Mouse (Mus musculus) MEL (cell line): Measurements from ENCODE around the gene Trdmt1.

Experiments
- CHD2 ChIP-seq: IDR thresholded peaks from 2 replicates; pipeline ENCODE4 v1.6.1; 2011; ENCODE audit warnings: low read length, improper control_type of control experiment
- CTCF ChIP-seq, 3 experiments: IDR thresholded peaks in 2 of 3; conservative IDR thresholded peaks in 1 of 3; 2 replicates each; pipeline ENCODE4 v1.5.1; 2011 to 2012; ENCODE audit warnings: low read length in 3 of 3, low read depth in 2 of 3, mild to moderate bottlenecking in 2 of 3, improper control_type of control experiment in 1 of 3, inconsistent platforms in 1 of 3, mixed read lengths in 1 of 3, moderate library complexity in 1 of 3; ENCODE audit not compliant: control insufficient read depth in 1 of 3, insufficient read depth in 1 of 3, poor library complexity in 1 of 3, severe bottlenecking in 1 of 3
- GATA1 ChIP-seq: IDR thresholded peaks from 2 replicates; pipeline ENCODE4 v1.6.1; 2011; ENCODE audit warnings: low read depth, low read length, improper control_type of control experiment
- JUND ChIP-seq: IDR thresholded peaks from 2 replicates; pipeline ENCODE4 v1.6.1; 2011; ENCODE audit warnings: low read depth, mild to moderate bottlenecking, improper control_type of control experiment, low read length
- MXI1 ChIP-seq: IDR thresholded peaks from 2 replicates; pipeline ENCODE4 v1.6.1; 2011; ENCODE audit warnings: mild to moderate bottlenecking, low read depth, low read length, improper control_type of control experiment
- POLR2A ChIP-seq, 2 experiments: IDR thresholded peaks; 2 replicates each; pipeline ENCODE4 v1.6.1; 2011 to 2012; ENCODE audit warnings: low read length in 2 of 2, mild to moderate bottlenecking in 2 of 2, control low read depth in 1 of 2, improper control_type of control experiment in 1 of 2, low read depth in 1 of 2, moderate library complexity in 1 of 2; ENCODE audit not compliant: control insufficient read depth in 1 of 2, insufficient read depth in 1 of 2, poor library complexity in 1 of 2
- RCOR1 ChIP-seq: IDR thresholded peaks from 2 replicates; pipeline ENCODE4 v1.6.1; 2012; ENCODE audit warnings: low read depth, mild to moderate bottlenecking, inconsistent platforms, low read length, improper control_type of control experiment
- USF2 ChIP-seq, 2 experiments: IDR thresholded peaks; 2 replicates each; pipeline ENCODE4 v1.6.1; 2011 to 2012; ENCODE audit warnings: improper control_type of control experiment in 2 of 2, low read length in 2 of 2, borderline replicate concordance in 1 of 2, inconsistent platforms in 1 of 2, low read depth in 1 of 2, mild to moderate bottlenecking in 1 of 2; ENCODE audit not compliant: insufficient read depth in 1 of 2
- ZC3H11A ChIP-seq: IDR thresholded peaks from 2 replicates; pipeline ENCODE4 v1.6.1; 2012; ENCODE audit warnings: low read depth, mild to moderate bottlenecking, inconsistent platforms, low read length, improper control_type of control experiment
- ZMIZ1 ChIP-seq: IDR thresholded peaks from 2 replicates; pipeline ENCODE4 v1.6.1; 2012; ENCODE audit warnings: low read depth, mild to moderate bottlenecking, inconsistent platforms, low read length, improper control_type of control experiment, moderate library complexity

GRCm38 (mm10) chr2:13470108-13470507, 74.4 kb downstream of the Trdmt1 start:
- no peak for TF ChIP-seq CHD2
- TF ChIP-seq MXI1: no peak
- no peak for TF ChIP-seq POLR2A (IDR thresholded peaks at IDR 0.05; ENCODE audit: control insufficient read depth in 1 of 2, insufficient read depth in 1 of 2, low read depth in 1 of 2, low read length in 2 of 2, poor library complexity in 1 of 2)
- no peak for TF ChIP-seq ZMIZ1
- TF ChIP-seq RCOR1: no peak
- TF ChIP-seq JUND: no peak
- TF ChIP-seq ZC3H11A: no peak
- no peak for TF ChIP-seq GATA1
- TF ChIP-seq CTCF (IDR thresholded peaks at IDR 0.05 in 2 of 3, conservative IDR thresholded peaks at IDR 0.05 in 1 of 3; ENCODE audit: control insufficient read depth in 1 of 3, insufficient read depth in 1 of 3, low read depth in 2 of 3, low read length in 3 of 3, poor library complexity in 1 of 3, severe bottlenecking in 1 of 3): no peak
- no peak for TF ChIP-seq USF2 (IDR thresholded peaks at IDR 0.05; ENCODE audit: borderline replicate concordance in 1 of 2, insufficient read depth in 1 of 2, low read depth in 1 of 2, low read length in 2 of 2)
